Mouse (Mus musculus): ENCODE results near the gene Memo1. TPM values are rescaled to one million over a fixed set of nuclear protein-coding genes. Genes with fewer than 3 reads are reported as not detected.
A peak's percentile ranks its signal among the peaks of the same experiment; 100 is the strongest.

Gene Memo1
- polyA plus RNA-seq, 1 experiment = 91.0 TPM

DNA sequence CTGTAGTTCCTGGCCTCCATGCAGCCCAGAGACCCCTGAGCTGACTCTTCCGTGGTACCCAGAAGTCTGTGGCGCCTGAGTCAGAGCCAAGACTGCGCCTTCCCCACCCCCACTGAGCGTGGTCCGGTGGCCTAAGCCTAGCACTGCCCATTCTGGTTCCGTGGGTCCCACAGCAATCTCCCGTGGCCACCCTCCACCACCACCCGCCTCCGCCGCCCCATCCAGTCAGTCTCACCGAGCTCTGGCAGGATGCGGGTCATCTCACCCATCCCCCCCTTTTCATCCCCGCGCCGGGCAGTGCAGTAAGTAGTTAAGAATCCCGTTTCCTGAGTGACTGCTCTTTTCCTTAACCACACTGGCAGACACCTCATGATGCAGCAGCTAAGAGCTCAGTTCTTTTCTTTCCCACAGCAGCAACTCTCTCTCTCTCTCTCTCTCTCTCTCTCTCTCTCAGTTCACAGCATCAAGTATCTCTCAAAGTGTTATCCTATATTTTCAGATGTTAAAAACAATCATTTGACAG, 22.6 kb downstream of the Memo1 start:
- TF ChIP-seq GATA1 (IDR thresholded peaks at IDR 0.05; ENCODE audit: low read length) = no peak

DNA sequence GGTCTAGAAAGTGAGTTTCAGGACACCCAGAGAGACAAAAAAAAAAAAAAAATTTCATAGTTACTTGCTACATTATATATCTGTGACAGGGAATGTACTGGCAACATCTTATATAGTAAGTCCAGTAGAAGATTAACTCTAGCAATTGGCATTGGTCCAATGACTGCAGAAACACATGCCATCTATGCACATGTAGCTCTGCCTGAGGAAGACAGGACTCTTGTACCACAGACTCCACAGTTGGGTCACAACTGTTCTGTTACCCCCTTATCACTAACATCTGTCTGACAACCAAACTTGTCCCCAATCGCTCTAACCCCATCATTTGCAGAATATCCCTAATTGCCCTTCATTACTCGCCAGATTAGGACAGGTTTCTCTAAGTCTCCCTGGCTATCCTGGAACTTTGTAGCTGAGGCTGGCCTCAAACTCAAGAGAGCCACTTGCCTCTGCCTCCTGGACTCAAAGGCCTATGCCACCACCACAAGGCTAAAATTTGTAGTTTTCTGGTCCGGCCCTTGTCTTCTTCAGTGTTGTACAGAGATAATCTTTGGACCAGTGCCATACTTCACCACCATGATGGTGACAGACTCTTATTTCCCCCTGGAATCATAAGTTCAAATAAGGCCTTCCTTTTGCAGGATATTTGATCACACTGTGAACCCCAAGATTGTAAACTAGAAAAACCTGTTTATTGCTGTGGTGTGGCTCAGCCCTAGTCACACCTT, 23.6 kb downstream of the Memo1 start:
- TF ChIP-seq GATA1 (IDR thresholded peaks at IDR 0.05; ENCODE audit: low read length) = no peak

DNA sequence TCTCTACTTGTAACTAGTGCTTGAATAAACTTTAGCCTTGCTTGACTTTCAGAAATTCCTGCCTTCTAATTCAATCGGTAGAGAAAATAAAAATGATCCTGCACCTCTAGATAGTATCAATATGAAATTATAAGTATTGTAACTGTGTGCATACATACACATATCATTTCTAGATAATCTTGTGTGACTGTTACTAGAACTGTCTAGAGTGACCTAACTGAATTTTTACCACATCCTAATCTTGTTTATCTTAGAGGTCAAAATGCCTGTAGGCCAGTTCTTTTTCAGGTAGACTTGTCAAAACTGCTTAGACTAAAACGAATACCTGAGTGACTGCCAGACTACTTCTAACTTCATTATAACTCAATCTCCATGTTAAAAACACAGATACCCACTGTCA, 25.1 kb downstream of the Memo1 start:
- TF ChIP-seq GATA1 (IDR thresholded peaks at IDR 0.05; ENCODE audit: low read length) = no peak

DNA sequence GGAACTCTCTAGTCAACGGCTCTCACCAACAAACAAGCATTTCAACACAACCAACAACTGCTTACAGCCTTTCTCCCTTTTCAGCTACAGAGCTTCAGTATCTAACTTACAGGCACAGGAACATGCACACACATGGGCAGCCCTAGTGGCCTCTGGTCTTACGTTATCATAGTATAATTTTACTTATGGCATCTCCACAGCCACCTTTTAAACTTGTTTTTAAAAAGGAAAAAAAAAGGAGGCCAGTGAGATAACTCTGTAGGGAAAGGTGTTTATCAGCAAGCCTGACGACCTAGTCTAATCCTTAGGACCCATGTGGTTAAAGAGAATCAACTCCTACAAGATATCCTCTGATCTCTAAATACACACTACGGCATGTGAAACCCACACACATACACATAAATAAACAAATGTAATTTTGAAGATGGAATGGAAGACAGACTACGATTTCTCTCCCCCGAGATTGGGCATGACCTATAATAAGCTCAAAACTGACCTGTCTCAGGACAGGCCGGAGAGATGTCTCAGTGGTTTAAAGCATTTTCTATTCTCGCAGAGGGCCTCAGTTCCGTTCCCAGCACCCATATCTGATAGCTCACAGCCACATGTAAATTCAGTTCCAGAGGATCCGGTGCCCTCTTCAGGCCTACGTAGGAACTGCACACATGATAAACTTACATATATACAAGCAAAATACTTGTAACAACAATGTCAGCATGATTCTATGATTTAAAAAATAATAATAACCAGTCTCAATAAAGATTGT, 27.7 kb downstream of the Memo1 start:
- TF ChIP-seq GATA1 (IDR thresholded peaks at IDR 0.05; ENCODE audit: low read length) = peak; percentile 88

DNA sequence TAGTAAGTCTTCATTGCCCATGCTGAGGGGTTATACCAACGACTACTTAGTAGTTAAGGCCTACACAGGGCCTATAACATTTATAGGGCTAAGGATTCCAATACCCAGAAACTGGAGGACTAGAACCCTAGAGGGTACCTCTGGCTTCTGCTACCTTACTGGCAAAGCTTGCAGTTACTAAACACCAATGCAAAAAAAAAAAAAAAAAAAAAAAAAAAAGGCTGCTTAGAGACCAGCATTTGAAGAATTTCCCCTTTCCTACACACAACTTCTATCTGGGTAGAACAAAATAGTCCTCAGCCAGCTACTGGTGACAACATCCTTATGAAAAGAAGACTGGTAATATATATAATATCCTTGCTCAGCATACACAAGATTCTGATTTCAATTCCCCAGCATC, 29.7 kb downstream of the Memo1 start:
- TF ChIP-seq GATA1 (IDR thresholded peaks at IDR 0.05; ENCODE audit: low read length) = no peak

DNA sequence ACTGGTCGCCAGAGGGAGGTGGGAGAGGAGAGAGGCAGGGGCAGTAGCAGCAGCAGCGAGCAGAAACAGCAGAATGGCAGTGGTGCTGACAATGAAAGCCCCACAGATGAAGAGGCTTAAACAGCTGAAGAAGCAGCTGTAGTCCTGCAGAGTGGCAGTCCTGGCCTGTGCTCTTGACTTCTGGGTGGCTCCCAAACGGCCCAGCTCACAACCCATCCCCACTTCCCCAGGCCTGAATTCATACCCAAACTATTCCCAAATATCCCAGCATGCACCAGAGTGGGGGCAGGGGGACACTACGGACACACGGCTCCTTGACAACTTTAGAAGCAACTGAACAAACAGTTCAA, 30.2 kb downstream of the Memo1 start:
- TF ChIP-seq GATA1 (IDR thresholded peaks at IDR 0.05; ENCODE audit: low read length) = no peak

DNA sequence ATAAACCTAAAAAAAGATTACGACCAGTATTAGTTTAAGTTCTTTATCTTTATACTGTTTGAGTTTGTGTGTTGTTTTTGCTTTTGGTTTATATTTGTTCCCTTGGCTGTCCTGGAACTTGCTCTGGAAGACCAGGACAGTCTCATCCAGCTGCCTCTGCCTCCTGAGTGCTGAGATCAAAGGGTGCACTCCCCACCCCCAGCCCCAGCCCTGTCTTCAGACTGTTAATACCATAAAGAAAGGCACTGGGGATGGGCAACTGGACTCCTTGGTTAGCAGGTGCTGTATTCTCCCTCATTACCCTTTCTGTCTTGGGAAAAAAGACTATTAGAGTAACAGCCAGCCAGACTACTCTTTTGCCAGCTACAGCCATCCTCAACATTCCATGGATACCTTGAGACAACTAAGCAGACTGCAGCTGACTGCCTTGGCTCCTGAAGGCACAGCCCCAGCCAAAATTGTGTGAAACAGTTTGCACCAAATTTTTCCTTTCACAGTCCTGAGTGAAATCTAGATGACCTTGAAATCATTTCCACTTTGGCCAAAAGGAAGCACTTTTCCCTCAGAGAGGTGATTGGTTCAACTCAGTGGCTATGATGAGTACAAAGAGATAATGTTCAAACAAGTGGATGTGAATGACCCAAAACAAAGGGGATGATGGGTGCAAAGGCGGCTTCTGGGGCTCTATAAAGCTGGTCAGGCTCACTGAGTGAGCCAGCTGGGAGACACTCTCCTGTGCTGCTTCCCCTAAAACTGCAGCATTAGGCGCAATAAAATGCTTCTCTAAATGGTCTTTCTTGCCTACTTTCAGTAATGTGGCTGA, 30.8 kb downstream of the Memo1 start:
- TF ChIP-seq GATA1 (IDR thresholded peaks at IDR 0.05; ENCODE audit: low read length) = no peak

DNA sequence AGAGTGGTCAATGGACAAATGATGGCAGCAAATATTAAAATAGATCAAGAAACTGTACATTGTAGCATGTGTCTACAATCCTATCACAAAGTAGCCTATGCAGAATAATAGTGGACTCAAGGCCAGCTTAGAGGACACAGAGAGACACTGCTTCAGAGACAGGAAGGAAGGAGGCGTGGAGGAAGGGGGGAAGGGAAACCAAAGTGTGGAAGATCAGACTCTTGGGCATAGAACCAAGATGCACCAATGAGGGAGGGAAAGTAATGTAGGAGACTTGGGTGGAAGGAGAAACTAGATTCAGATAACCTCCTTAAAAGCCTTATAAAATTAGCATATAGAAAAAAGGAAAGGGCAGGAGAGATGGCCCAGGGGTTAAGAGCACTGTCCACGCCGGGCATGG, 32.9 kb downstream of the Memo1 start:
- TF ChIP-seq GATA1 (IDR thresholded peaks at IDR 0.05; ENCODE audit: low read length) = no peak

DNA sequence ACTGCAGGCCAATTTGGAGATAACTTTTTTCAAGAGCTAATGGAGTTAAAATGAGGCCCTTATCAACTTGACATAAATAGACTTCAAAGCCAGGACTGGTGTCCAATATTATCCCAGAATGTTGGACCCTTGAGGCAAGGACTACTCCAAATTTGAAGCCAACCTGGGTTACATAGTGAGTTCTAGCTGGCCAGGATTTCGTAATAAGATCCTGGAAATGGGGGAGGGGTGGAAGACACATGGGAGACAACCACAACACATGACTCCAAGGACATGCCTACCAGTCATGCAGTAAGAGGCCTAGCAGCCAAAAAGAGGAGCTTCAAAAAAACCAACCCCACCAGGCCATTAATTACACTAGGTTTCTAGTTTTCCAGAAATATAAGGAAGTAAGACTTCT, 50.0 kb downstream of the Memo1 start:
- TF ChIP-seq GATA1 (IDR thresholded peaks at IDR 0.05; ENCODE audit: low read length) = no peak

DNA sequence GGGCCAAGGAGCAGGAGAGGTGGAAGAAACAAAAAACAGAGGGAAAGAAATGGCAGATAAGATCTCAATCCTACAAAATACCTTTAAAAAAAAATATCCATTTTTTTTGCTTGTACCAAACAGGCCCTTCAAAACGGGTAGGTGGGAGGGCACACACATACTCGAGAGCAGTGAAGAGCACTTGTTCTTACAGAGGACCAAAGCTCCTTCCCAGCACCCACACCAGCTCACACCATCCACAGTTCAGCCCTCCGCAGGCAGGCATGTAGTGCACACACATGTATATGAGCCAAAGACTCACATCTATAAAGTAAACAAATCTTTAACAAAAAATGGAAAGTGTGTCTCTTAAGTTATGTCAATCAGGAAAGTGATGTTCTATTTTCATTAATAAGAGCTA, 52.5 kb downstream of the Memo1 start:
- TF ChIP-seq GATA1 (IDR thresholded peaks at IDR 0.05; ENCODE audit: low read length) = no peak

DNA sequence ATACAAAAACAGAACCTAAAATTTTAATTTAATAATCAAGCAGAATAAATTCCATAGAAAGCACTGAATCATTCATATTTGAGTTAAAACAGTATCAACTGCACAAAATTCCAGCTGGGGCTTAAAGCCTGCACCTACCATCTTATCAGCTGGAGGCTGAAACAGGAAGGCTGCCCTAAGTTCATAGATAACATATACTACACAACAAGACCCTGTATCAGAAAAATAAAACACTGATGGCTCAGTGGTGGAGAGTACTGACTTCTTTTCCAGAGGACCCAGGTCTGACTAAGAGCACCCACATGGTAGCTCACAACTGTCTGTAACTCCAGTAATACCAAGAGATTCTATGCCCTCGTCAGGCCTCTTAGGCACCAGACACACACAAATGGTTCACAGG, 55.0 kb downstream of the Memo1 start:
- TF ChIP-seq GATA1 (IDR thresholded peaks at IDR 0.05; ENCODE audit: low read length) = no peak

DNA sequence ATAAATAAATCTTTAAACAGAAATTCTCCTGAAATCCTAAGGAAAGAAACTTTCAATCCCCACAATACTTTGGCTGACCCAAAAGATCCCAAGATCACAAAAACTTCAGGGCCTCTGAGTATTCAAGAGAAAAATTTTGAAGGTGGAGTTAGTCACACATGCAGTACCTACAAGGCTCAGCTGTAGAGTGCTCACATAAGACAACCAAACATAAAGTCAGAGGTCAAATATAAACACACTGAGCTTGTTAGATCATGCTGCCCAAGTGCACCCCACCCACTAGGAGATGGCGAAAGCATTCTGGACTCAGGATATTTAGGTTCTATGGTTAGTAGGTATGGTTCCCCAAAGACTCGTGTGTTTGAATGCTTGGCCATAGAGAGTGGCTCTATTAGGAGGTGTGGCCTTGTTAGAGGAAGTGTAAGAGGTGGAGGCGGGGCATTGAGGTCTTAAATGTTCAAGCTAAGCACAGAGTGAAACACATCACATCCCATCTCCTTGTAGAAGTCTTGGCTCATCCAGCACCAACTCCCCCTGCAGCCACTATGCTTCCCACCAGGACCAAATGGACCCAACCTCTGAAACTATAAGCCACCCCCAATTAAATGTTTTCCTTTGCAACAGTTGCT, 67.1 kb downstream of the Memo1 start:
- TF ChIP-seq GATA1 (IDR thresholded peaks at IDR 0.05; ENCODE audit: low read length) = no peak

DNA sequence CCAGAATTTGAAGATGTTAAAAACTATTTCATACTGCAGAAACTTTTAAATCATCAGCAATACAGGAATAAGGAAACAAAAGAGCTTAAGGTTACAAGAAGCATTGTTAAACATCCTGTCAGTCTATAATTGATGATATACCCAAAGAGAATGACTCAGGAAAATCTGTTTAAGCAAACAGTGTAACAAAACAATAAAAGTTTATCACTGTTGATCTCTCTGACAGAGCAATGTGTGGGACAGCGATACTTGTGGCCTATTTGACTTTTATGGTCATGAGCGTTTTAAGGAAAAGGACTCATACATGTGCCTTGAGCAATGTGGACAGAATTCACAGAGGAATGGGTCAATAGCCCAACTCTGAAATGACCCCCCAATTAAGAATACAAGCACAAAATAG, 78.0 kb downstream of the Memo1 start:
- peak; percentile 75 for TF ChIP-seq GATA1 (IDR thresholded peaks at IDR 0.05; ENCODE audit: low read length)

DNA sequence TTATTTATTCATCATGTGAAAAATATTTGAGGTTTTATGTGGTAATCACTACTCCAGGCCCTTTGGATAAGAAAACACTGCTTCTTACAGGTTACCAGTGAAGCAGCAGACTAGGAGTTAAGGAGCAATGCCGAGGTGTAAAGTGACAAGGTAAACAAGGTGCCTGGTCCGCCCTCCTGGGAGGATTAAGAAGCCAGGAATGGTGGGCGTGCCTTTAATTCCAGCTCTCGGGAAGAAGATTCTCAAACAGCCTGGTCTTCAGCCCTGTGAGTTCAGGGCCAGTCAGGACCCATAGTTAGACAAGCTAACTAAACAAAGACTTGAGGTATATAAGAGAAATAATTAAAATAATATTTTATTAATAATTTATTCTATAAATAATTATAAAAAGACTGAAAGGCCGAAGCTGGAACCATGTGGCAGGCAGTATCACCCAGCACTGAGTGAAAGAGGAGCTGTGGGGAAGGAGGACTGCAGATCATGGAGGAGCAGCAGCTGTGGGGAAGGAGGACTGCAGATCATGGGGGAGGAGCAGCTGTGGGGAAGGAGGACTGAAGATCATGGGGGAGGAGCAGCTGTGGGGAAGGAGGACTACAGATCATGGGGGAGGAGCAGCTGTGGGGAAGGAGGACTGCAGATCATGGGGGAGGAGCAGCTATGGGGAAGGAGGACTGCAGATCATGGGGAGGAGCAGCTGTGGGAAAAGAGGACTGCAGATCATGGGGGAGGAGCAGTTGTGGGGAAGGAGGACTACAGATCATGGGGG, 86.0 kb downstream of the Memo1 start:
- no peak for TF ChIP-seq GATA1 (IDR thresholded peaks at IDR 0.05; ENCODE audit: low read length)

DNA sequence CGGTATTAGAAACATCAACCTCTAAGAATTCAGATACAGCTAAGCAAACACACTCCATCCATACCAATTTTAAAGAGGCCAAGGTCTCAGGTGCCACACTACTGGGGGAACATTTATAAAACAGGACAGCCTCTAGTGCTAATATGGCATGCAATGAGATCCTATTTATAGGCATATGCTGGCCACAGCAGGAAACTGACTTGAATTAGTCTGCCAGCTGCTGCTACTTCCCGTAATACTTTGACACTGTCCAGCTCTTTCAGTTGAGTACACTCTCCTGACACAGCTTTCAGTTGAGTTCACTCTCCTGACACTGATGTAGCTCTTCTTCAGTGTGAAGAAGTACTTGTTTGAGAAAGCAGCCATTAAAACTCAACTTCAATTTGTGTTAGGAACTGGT, 99.4 kb downstream of the Memo1 start:
- TF ChIP-seq GATA1 (IDR thresholded peaks at IDR 0.05; ENCODE audit: low read length) = no peak
